Mouse (Mus musculus): Measurements from ENCODE around the gene H13.

Gene H13

DNA sequence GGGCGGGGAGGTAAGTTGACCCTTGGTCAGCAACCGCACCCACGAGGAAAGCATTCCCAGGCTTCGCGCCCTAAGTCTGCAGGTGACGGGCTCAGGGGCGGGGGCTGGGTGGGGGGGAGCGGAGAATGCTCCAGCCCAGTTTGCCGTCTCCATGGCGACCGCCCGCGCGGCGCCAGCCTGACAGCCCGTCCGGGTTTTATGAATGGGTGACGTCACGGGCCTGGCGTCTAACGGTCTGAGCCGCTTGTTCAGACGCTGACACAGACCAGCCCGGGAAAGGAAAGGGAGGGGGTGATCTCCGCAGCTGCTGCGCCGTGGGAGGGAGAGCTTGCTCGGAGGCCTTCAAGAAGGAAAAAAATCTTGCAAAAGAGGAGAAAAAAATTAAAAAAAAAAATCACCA lies 65.7 kb downstream of the H13 start:
- peak; percentile 96 for DNase-seq (ENCODE audit: low spot score)

DNA sequence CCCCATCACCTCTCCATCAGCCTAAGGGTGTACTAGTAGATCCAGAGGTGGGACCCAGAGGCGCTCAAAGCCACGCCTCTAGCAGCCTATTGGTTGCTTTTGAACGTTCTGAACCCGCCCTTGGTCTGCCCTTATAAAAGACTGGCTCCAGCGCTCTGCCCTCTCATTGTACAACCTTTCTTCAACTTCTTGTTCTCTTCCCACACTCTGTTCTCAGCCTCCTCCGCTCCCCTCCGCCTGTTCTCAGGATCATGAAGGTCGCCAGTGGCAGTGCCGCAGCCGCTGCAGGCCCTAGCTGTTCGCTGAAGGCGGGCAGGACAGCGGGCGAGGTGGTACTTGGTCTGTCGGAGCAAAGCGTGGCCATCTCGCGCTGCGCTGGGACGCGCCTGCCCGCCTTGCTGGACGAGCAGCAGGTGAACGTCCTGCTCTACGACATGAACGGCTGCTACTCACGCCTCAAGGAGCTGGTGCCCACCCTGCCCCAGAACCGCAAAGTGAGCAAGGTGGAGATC lies 66.9 kb downstream of the H13 start, which contains the start of gene Id1:
Gene Id1, plus strand, starts transcription at position 162 of the 512 bp plus-strand sequence.
- peak; percentile 95 for DNase-seq (ENCODE audit: low spot score)

DNA sequence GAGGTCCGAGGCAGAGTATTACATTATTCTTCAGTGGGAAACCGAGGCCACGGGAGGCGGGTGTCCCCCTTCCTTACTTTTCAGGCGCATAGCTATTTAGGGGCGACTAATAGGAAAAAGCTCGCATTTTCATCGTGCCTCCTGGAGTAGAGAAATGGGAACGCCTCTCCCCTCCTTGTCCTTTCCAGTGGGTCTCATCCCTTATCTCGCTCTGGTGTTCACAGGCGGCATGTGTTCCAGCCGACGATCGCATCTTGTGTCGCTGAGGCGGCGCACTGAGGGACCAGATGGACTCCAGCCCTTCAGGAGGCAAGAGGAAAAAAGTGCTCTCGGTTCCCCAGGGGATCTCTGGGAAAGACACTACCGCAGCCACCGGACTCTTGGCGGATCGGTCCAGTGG lies 67.5 kb downstream of the H13 start:
- DNase-seq (ENCODE audit: low spot score) = no peak

DNA sequence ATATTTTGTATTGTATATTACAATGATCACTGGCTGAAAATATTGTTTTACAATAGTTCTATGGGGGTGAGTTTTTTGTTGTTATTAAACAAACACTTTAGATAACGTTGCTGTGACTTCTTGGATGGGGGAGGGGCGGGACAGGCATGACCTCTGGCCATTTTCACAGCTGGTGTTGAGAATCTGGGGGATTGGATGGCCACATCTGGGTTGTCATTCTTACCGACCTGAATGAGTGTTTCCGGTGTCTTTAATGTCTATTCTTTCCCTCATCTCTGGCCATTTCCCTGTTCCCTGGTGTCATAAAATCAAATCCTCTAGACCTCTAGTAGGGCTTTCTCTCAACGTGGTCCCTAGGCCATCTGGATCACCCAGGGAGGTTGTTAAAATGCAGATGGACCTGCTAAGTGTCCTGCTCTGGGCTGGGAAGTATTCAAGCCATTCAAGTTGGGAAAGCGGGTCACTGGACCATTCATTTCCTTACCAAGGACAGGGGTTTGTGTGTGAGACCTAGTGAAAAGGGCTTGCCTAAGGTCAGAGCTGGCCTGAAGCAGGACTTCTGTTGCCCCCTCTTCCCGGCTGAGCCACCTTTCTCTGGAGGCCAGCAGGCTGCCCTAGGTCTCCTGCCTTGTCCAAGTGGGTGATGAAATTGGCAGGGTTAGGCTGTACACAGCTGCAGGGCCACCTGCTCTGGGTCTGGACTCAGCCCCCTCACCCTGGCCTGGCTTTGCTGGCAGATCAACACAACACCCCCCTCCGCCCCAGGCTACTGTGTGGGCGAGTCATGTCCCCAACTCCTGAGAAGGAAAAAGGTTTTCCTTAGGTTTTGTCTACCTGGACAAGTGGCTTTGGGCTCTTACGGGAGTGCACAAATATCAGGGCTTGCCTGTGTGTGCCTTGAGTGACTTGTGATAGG lies 68.3 kb downstream of the H13 start:
- peak; percentile 24 for DNase-seq (ENCODE audit: low spot score)

DNA sequence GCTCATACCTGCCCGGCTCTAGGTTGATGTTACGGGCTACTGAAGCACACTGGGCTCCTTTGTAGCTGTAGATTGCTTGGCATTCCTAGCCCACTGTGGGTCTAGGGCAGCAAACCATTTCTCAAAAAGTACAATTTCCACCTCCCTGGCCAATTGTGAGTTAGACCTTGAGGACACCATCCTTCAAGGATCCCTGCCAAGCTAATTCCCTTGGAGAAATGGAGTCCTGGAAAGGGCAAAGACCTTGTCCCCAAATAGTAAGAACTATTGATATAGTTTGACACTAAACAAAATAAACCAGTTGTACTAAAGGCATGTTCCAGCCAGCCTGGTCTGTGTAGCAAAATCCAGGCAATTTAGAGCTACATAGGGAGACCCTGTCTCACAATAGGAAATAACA lies 69.1 kb downstream of the H13 start:
- no peak for DNase-seq (ENCODE audit: low spot score)

DNA sequence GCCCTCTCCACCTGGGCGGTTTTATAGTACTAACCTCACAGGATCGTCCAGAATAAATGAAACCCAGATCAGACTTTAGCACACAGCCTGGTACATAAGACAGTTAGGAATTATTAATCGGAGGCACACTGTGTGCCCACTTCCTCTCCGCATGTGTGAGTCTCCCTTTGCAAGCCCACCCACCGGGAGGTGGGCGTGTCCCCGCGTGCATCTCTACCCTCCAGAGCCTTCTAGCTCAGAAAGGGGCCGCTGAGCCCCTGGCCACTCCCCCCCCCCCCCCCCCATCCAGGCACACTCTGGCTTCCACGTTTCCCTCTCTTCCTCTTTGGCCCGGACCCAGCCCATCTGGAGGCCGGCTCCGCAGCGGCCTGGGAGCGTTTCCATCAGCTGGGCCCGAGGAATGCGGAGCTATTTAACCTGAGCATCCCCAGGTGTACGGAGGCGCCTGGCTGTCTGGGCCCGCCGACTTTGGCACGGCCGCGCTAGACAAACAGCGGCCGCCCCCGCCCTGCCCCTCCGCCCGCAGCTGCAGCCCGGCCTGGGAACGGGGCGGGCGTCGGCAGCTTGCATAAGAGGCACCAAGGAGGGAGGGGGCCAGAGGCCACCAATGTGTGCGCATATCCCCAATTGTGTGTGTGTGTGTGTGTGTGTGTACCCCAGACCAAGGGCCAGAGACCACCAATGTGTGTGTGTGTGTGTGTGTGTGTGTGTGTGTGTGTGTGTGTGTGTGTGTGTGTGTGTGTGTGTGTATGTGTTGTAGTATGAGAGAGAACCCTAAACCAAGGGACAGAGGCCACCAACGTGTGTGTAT lies 70.0 kb downstream of the H13 start:
- peak; percentile 78 for DNase-seq (ENCODE audit: low spot score)

DNA sequence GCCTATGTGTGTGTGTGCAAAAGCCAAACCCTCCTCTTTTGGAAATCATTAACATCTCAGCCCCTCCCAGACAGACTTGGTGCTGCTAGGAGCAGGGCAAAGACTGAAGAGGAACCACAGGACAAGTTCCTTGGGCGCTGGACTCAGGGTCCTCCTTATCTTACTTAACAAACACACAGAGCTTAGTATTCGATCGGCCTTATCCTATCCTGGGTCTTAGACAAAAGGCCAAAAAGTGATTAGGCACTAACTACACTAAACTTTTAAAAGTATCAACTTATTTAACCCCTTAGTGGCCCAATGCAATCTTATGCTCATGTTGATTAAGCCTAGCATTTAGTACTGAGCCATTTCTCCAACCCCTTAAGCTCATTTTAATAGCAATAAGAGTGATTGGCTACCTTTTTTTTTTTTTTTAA lies 70.6 kb downstream of the H13 start:
- peak; percentile 70 for DNase-seq (ENCODE audit: low spot score)

DNA sequence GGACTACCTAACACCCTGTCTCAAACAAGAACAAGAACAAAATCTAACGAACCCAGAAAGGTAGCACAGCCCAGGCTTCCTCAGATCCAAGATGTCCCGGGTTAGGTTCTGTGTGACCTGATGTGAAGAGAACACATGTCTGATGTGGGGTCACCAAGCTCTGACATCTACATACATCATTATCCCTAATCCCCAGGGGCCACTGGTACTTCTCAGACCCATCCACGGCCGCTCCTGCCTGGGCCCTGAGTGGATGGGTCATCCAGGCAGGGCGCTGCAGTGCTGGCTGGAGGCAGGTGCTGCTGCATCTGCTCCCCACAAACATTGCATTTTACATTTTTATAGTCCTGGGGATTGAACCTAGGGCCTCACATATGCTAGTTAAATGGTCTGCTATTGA lies 71.2 kb downstream of the H13 start:
- DNase-seq (ENCODE audit: low spot score) = no peak

DNA sequence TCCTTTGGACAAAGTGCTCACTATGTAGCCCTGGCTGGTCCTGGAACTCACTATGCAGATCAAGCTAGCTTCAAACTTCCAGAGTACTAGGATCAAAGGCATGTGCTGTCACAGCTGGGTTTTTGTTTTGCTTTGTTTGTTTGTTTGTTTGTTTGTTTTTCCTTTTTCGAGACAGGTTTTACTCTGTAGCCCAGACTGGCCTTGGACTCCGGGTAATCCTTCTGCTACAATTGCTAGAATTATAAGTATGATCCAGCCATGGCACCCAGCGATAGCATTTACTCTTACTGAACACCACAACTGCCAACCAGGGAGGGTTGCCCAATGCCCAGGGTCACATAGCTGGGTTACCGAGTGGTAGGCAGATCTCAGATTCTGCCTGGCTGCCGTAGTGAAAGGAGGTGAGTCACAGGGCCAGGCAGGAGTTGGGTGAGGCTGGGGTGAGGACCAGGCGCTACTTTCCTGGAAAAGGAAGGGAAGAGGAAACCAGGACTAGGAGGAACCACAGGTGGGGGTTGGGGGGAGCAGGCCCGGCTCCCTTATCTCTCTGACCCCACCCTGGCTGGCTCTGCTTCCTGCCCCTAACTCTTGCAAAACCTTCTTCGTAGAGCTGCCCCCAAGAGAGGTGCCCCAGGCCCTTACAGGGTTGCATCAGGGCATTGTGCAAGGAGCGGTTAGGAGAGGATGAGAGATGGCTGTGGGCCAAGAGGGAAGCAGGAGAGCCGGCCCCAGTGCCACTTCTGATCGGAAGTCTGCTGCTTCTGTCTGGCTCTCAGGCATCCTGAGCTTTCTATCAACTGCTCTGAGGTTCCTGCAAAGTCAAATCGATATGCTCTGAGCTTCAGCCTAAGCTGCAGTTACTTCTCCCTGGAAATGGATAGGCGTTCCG lies 72.1 kb downstream of the H13 start:
- peak; percentile 92 for DNase-seq (ENCODE audit: low spot score)

DNA sequence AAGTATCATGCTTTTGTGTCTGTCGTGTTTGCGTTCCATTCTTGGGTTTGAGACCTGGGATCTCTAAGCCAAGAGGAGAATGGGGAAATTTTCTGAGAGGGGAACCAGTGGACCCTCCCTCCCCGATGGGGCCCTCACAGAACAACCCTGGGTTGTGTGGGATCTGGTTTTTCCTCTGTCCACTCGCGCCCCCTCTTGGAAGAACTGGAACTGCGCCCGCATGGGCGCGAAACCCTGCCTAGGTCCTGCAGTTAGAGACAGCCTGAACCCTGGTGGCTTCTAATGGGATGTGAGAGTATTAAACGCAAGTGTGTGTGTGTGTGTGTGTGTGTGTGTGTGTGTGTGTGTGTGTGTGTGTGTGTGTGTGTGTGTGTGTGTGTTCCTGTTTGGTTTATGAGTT lies 73.2 kb downstream of the H13 start:
- DNase-seq (ENCODE audit: low spot score) = peak; percentile 74

DNA sequence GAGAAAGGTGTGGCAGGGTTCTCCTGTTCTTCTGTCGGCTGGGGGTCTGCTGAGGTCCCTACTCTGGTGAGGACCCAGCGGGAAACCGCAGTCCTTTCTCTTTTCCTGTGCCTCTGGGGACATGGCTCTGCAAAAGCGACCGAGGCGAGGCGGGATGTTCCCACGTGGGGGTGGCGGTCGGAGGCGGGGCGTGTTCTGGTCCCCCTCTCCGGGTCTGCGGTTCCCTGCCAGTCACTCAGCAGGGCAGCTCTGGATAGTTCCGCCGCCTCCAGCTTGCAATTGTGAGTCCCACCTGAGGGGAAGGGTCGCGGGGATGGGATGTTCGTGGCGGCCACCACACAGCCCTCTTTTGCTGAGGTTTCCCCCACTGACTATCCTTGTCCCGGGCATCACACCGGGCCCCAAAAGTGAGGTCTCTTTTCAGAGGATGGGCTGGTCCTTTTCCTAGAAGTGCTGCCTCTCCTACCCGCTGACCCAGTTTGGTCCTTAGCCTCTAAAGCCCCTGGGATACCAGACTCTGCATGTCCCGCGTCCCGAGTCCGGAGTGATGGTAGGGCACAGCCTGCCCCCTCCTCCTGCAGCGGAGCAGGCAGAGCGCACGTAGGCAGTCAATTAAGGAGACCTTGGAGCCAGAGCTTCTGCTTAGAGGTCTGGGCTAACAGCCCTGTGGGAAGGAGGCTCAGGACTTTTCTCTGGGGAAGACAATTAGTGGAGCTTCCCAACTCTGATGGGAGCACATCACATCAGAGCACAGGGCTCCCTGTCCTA lies 84.9 kb downstream of the H13 start, which contains the start of gene Cox4i2:
Gene Cox4i2, plus strand, starts transcription at position 230 of the 768 bp plus-strand sequence.
- DNase-seq (ENCODE audit: low spot score) = peak; percentile 24

DNA sequence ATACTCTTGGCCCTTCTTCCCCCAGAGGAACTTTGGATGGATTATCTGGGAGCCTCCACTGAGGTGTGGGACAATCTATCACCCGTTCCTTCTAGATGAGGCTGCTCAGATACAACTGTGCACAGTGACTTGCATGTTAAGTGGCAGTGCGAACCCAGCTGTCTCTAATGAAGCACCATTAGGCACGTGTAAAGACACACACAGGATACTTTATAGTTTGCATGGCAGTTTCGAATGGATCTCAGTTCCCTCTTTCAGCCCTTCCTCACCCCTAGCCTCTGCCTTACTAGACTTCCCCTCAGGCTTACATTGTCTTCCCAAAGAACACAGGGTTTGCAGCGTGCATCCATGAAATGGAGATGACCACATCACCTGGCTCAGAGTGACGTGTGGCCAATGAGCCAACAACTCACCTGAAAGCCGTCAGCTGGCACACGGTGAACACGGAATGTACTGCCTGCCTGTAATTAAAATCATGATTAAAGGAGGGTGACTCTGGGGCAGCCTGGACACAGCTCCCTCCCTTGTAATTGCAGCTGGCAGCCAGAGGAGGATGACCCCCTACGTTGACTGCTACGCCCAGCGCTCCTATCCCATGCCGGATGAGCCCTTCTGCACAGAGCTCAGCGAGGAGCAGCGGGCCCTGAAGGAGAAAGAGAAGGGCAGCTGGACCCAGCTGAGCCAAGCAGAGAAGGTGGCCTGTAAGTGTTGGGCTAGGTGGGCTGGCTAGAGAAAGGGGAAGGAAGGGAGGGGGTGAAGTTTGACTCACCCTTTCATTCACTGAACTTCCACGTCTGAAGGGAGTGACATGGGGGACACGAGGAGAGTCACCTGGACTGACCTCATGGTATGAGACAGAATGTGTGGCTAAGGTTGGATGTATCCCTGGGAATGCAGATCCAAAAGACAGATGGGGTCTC lies 87.5 kb downstream of the H13 start:
- DNase-seq (ENCODE audit: low spot score) = no peak

DNA sequence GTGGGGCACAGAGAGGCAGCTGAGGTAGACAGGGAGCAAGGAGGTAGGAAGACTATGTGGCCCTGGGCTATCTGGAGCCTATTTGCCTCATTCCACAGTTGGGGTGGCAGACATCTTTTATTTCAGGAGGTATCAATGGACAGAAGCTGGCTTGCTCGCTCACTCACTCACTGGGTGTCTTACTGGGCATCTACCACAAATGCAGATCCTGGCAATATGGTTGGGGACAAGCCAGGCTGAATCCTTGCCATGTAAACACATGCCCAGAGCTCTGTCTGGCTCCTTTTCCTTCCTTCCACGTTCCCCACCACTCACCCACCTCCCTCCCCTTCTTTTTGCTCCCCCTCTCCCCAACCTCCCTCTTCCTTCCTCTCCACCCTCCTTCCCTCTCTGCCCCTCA lies 88.2 kb downstream of the H13 start:
- DNase-seq (ENCODE audit: low spot score) = no peak

Data from lung, postnatal 25 days (tissue).